In the genomic region with DNA sequence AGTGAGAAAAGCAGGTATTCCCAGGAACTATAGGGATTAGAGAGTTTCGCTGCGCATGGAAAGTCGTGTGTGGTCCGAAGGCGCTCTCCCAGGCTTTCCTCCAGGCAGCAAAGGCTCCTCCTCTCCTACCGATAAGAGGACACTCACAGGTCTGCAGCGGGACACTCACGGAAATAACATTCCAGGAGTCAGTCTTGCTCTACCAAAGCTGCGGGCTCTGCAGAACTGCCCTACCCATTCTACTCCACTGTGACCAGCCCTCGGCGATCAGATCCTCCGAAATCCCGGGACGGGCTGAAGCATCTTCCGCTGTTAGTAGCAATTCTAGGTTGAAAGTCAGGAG, we compare ENCODE assay signal across 7 mouse cellular contexts. TPM values are rescaled to one million over a fixed set of nuclear protein-coding genes. Genes with fewer than 3 reads are reported as not detected.
DNase-seq lines count a peak whose midpoint lies in the region; ATAC-seq and TF ChIP-seq lines count a peak whose summit lies in the region.

No protein-coding gene starts in this region.

- H3K4me1 ChIP-seq in spleen, adult 2 months (ENCODE audit: control insufficient read depth, insufficient read depth, insufficient read length) = no peaks in the 10 kb centered on the region; the same call in 1 of the 2 replicates
- H3K4me1 ChIP-seq in forebrain, embryonic 10.5 days = peaks cover 20% of the 10 kb centered on the region
- H3K4me1 ChIP-seq in limb, embryonic 10.5 days = peaks cover 12% of the 10 kb centered on the region
- H3K4me1 ChIP-seq in neural tube, embryonic 13.5 days (replicated peaks) = peaks cover 10% of the 10 kb centered on the region

- H3K9ac ChIP-seq in neural tube, embryonic 13.5 days = peak overlapping the region; percentile 41

- peak overlapping the region; percentile 63 for H3K4me2 ChIP-seq in neural tube, embryonic 13.5 days

- TF ChIP-seq CTCF in spleen, adult 2 months (IDR thresholded peaks at IDR 0.05; ENCODE audit: extremely low read depth, insufficient read depth, insufficient read length, insufficient replicate concordance) = no peak

- peaks cover 6% of the 10 kb centered on the region for H3K27me3 ChIP-seq in spleen, adult 2 months (ENCODE audit: control insufficient read depth, insufficient read depth, low read length)
- peaks cover 60% of the 10 kb centered on the region for H3K27me3 ChIP-seq in forebrain, embryonic 10.5 days (ENCODE audit: poor library complexity, severe bottlenecking)
- H3K27me3 ChIP-seq in limb, embryonic 10.5 days (ENCODE audit: low read depth, poor library complexity, severe bottlenecking) = peaks cover 66% of the 10 kb centered on the region
- peaks cover 56% of the 10 kb centered on the region for H3K27me3 ChIP-seq in neural tube, embryonic 13.5 days

- H3K4me3 ChIP-seq in spleen, adult 2 months (ENCODE audit: extremely low read depth, insufficient read depth, insufficient read length) = 0 out of 2 replicates have a peak overlapping the region, but pooled peaks have one; percentile 16
- peak overlapping the region; percentile 50 for H3K4me3 ChIP-seq in forebrain, embryonic 10.5 days
- H3K4me3 ChIP-seq in limb, embryonic 10.5 days = peak overlapping the region; percentile 47
- peak overlapping the region; percentile 33 for H3K4me3 ChIP-seq in neural tube, embryonic 13.5 days

- H3K27ac ChIP-seq in spleen, adult 2 months (ENCODE audit: insufficient read depth, low read length) = no peak overlapping the region
- H3K27ac ChIP-seq in forebrain, embryonic 10.5 days = 0 out of 2 replicates have a peak overlapping the region, but pooled peaks have one; percentile 22
- H3K27ac ChIP-seq in limb, embryonic 10.5 days = no peak overlapping the region
- no peak overlapping the region for H3K27ac ChIP-seq in neural tube, embryonic 13.5 days (replicated peaks)

- peak; percentile 40; the same call in 1 of the 2 replicates for ATAC-seq in neural tube, embryonic 13.5 days (ENCODE audit: low read depth)

- H3K9me3 ChIP-seq in forebrain, embryonic 10.5 days = no peaks in the 10 kb centered on the region
- H3K9me3 ChIP-seq in limb, embryonic 10.5 days (replicated peaks) = no peaks in the 10 kb centered on the region
- H3K9me3 ChIP-seq in neural tube, embryonic 13.5 days = no peaks in the 10 kb centered on the region

- no peaks in the 10 kb centered on the region for H3K36me3 ChIP-seq in spleen, adult 2 months (ENCODE audit: control insufficient read depth, insufficient read depth, low read length)
- H3K36me3 ChIP-seq in forebrain, embryonic 10.5 days (replicated peaks) = no peaks in the 10 kb centered on the region
- no peaks in the 10 kb centered on the region for H3K36me3 ChIP-seq in limb, embryonic 10.5 days
- H3K36me3 ChIP-seq in neural tube, embryonic 13.5 days = no peaks in the 10 kb centered on the region

- WGBS in spleen, adult 2 months = 6% methylated on average over 15 of the region's 15 CpGs
- 2% methylated on average over 15 of the region's 15 CpGs for WGBS in forebrain, embryonic 10.5 days
- 2% methylated on average over 15 of the region's 15 CpGs for WGBS in limb, embryonic 10.5 days
- WGBS in neural tube, embryonic 13.5 days = 3% methylated on average over 15 of the region's 15 CpGs

- no peak for TF ChIP-seq POLR2A in spleen, adult 2 months (IDR thresholded peaks at IDR 0.05; ENCODE audit: low read depth, low read length)

- DNase-seq in spleen, adult 2 months (ENCODE audit: low read depth in 1 of 2, low spot score in 2 of 2) = no peak
- DNase-seq in spleen, postnatal 36 days (ENCODE audit: low spot score in 2 of 2) = no peak
- DNase-seq in forebrain, embryonic 10.5 days (ENCODE audit: extremely low spot score, low spot score) = peak; percentile 34
- DNase-seq in limb, embryonic 10.5 days (ENCODE audit: low spot score) = peak; percentile 54
- no peak for DNase-seq in cerebellum, adult 9-10 months
- DNase-seq in cerebellum, adult 11 months = no peak

RNA-seq across cellular contexts. Expression of a gene that starts 2.6 kb away (rescaled TPM):
- polyA plus RNA-seq in spleen, adult 2 months (2012; rRNA removed) = 1.3 and 2.2 TPM in 2 replicates
- polyA plus RNA-seq in forebrain, embryonic 10.5 days (2016; fragmentation: Nextera tagmentation; extraction: Ambion mirVana) = 6.5 and 10.0 TPM in 2 replicates
- polyA plus RNA-seq in limb, embryonic 10.5 days (2016; fragmentation: Nextera tagmentation; extraction: Ambion mirVana) = 18.0 and 19.4 TPM in 2 replicates
- 0.39 and 1.7 TPM in 2 replicates for polyA plus RNA-seq in neural tube, embryonic 13.5 days (2015; fragmentation: Nextera tagmentation; extraction: Ambion mirVana)

RNA-seq across cellular contexts. Expression of a gene that starts 19.8 kb away (rescaled TPM):
- 2.4 and 4.6 TPM in 2 replicates for polyA plus RNA-seq in spleen, adult 2 months (2012; rRNA removed)
- polyA plus RNA-seq in forebrain, embryonic 10.5 days (2016; fragmentation: Nextera tagmentation; extraction: Ambion mirVana) = 22.7 and 24.7 TPM in 2 replicates
- polyA plus RNA-seq in limb, embryonic 10.5 days (2016; fragmentation: Nextera tagmentation; extraction: Ambion mirVana) = 28.5 and 29.2 TPM in 2 replicates
- polyA plus RNA-seq in neural tube, embryonic 13.5 days (2015; fragmentation: Nextera tagmentation; extraction: Ambion mirVana) = 16.9 and 19.5 TPM in 2 replicates

RNA-seq across cellular contexts. Expression of a gene that starts 48.3 kb away (rescaled TPM):
- polyA plus RNA-seq in spleen, adult 2 months (2012; rRNA removed) = 3.9 and 4.0 TPM in 2 replicates
- 3.1 and 3.7 TPM in 2 replicates for polyA plus RNA-seq in forebrain, embryonic 10.5 days (2016; fragmentation: Nextera tagmentation; extraction: Ambion mirVana)
- 1.9 and 3.3 TPM in 2 replicates for polyA plus RNA-seq in limb, embryonic 10.5 days (2016; fragmentation: Nextera tagmentation; extraction: Ambion mirVana)
- polyA plus RNA-seq in neural tube, embryonic 13.5 days (2015; fragmentation: Nextera tagmentation; extraction: Ambion mirVana) = 19.7 and 20.5 TPM in 2 replicates

RNA-seq across cellular contexts. Expression of a gene that starts 57.5 kb away (rescaled TPM):
- 6.7 and 7.9 TPM in 2 replicates for polyA plus RNA-seq in spleen, adult 2 months (2012; rRNA removed)
- 139 and 140 TPM in 2 replicates for polyA plus RNA-seq in forebrain, embryonic 10.5 days (2016; fragmentation: Nextera tagmentation; extraction: Ambion mirVana)
- polyA plus RNA-seq in limb, embryonic 10.5 days (2016; fragmentation: Nextera tagmentation; extraction: Ambion mirVana) = 102 and 107 TPM in 2 replicates
- polyA plus RNA-seq in neural tube, embryonic 13.5 days (2015; fragmentation: Nextera tagmentation; extraction: Ambion mirVana) = 35.3 and 38.8 TPM in 2 replicates

Comparison
In these comparisons a context has a peak if more than half of its experiments do, and no peak if none do; other contexts are left out.
1. DNase-seq: peak in forebrain, embryonic 10.5 days (single experiment) and limb, embryonic 10.5 days (single experiment); none in spleen, adult 2 months (0 of 2), spleen, postnatal 36 days (0 of 2), cerebellum, adult 9-10 months (single experiment) and cerebellum, adult 11 months (single experiment).
2. Peak in every context shown above with its lines, with median percentiles within 50 percentile points of each other: H3K4me3 ChIP-seq.